Mouse (Mus musculus): Measurements from ENCODE around the gene Hnrnpul2.

DNA sequence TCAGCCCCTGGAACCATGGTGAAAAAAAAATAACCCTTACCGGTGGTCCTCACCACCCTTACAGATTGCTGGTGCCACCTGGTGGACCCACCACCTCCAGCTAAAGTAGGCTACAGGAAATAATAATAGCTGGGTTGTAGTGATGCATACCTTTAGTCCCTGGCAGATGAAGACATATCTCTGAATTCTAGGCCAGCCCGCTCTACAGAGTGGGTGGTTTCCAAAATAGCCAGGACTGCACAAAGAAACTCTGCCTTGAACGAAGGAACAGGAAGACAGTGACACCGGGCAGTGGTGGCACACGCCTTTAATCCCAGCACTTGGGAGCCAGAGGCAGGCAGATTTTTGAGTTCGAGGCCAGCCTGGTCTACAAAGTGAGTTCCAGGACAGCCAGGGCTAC is 44.5 kb downstream of the Hnrnpul2 start:
- TF ChIP-seq EP300 (IDR thresholded peaks at IDR 0.05; ENCODE audit: low read depth in 1 of 2, low read length in 2 of 2) (no peak), MAFK (IDR thresholded peaks at IDR 0.05; ENCODE audit: borderline replicate concordance, low read depth, low read length) (no peak), POLR2A (IDR thresholded peaks at IDR 0.05; ENCODE audit: control insufficient read depth in 1 of 2, insufficient read depth in 1 of 2, low read depth in 1 of 2, low read length in 2 of 2, poor library complexity in 1 of 2) (no peak), CHD1 (IDR thresholded peaks at IDR 0.05; ENCODE audit: low read depth, low read length) (no peak), RAD21 (IDR thresholded peaks at IDR 0.05; ENCODE audit: low read depth, low read length) (no peak), POLR2AphosphoS5 (IDR thresholded peaks at IDR 0.05; ENCODE audit: borderline replicate concordance, low read depth, low read length) (no peak), CTCF (IDR thresholded peaks at IDR 0.05 in 2 of 3, conservative IDR thresholded peaks at IDR 0.05 in 1 of 3; ENCODE audit: control insufficient read depth in 1 of 3, insufficient read depth in 1 of 3, low read depth in 2 of 3, low read length in 3 of 3, poor library complexity in 1 of 3, severe bottlenecking in 1 of 3) (0 out of 6 replicates have a peak, but pooled peaks of 1 of the 3 experiments have one; percentile 4), USF1 (IDR thresholded peaks at IDR 0.05; ENCODE audit: low read depth, low read length) (no peak), ELF1 (IDR thresholded peaks at IDR 0.05; ENCODE audit: low read depth, low read length) (no peak), MYC (IDR thresholded peaks at IDR 0.05; ENCODE audit: low read depth, low read length) (no peak), BHLHE40 (IDR thresholded peaks at IDR 0.05; ENCODE audit: borderline replicate concordance, low read depth, low read length) (no peak), TCF12 (IDR thresholded peaks at IDR 0.05; ENCODE audit: low read depth, low read length) (no peak), UBTF (IDR thresholded peaks at IDR 0.05; ENCODE audit: borderline replicate concordance, insufficient read depth, low read depth, low read length) (no peak), E2F4 (IDR thresholded peaks at IDR 0.05; ENCODE audit: borderline replicate concordance, low read depth, low read length) (no peak)
